In the genomic region with DNA sequence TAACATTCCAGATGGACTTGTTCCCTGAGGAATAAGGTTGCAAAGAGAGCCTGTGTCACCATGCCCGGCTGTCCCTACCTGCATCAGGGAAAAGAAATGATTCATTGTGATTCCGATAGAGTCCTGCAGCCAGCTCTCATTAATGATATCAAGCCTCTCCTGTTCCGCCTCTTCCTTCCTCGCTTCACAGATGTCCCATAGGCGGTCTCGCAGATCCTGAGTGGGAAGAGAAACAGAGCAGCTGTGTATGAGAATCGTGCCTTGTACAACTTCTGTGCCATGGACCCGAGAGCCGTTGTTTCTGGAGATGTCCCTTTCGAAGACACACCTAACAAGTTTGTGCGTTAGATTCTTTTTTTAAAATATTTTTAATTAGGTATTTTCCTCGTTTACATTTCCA, we compare ENCODE assay signal across 18 mouse cellular contexts.
DNase-seq lines count a peak whose midpoint lies in the region.
"Had no signal": no experiment of that assay in that cellular context is flagged by ENCODE, and none has a peak within 500 bp of the region (broad histone marks: within the 10 kb centered on the region; RNA-seq: fewer than 3 reads in every experiment).

No protein-coding gene starts in this region.

- intact Hi-C loops in left cerebral cortex, postnatal 36 days (cut with DNase I) = no loop called here
- intact Hi-C loops in left cerebral cortex, postnatal 10 days (cut with DNase I) = no loop called here

- DNase-seq in left cerebral cortex, postnatal 36 days (ENCODE audit: low spot score in 2 of 2) = peak; percentile 4 to 7
- DNase-seq in left cerebral cortex, postnatal 10 days (ENCODE audit: extremely low spot score in 1 of 2, low spot score in 2 of 2) = no peak
- peak; percentile 54 for DNase-seq in layer of hippocampus, adult 11-12 months (ENCODE audit: low spot score)
- DNase-seq in layer of hippocampus, adult 9-10 months (ENCODE audit: low spot score) = peak; percentile 11
- peak; percentile 54 to 60 for DNase-seq in layer of hippocampus, postnatal 36 days
- no peak for DNase-seq in urinary bladder, postnatal 36 days (ENCODE audit: low spot score in 2 of 2)
- DNase-seq in lung, postnatal 10 days = no peak
- DNase-seq: adrenal gland, postnatal 25 days; cerebellum, adult 18-20 months; cerebellum, postnatal 10 days; forebrain, postnatal 0 days; gastrocnemius, postnatal 25 days; heart, adult 11 months; heart, postnatal 36 days; kidney, adult 9 months; kidney, postnatal 10 days; lung, postnatal 4 days; thymus, postnatal 4 days had no signal

Comparison
In these comparisons a context has a peak if more than half of its experiments do, and no peak if none do; other contexts are left out.
1. DNase-seq: peak in left cerebral cortex, postnatal 36 days (2 of 2), layer of hippocampus, adult 11-12 months (single experiment), layer of hippocampus, adult 9-10 months (single experiment) and layer of hippocampus, postnatal 36 days (2 of 2); none in left cerebral cortex, postnatal 10 days (0 of 2), urinary bladder, postnatal 36 days (0 of 2) and lung, postnatal 10 days (single experiment).